ENCODE assay signal across 8 mouse cellular contexts in genomic region chr4:136104590-136105337, GRCm38 (mm10). TPM values are rescaled to one million over a fixed set of nuclear protein-coding genes. Genes with fewer than 3 reads are reported as not detected.
A peak's percentile ranks its signal among the peaks of the same experiment; 100 is the strongest.
DNase-seq lines count a peak whose midpoint lies in the region; ATAC-seq and TF ChIP-seq lines count a peak whose summit lies in the region.

No protein-coding gene starts in this region.

- H3K27ac ChIP-seq in lung, postnatal 0 days (ENCODE audit: low read length) = no peak overlapping the region

- no peaks in the 10 kb centered on the region for H3K9me3 ChIP-seq in lung, postnatal 0 days (ENCODE audit: low read length)

- peak; percentile 81 for ATAC-seq in lung, postnatal 0 days

- H3K9ac ChIP-seq in lung, postnatal 0 days (replicated peaks; ENCODE audit: low read depth) = no peak overlapping the region

- no peak for TF ChIP-seq EP300 in lung, postnatal 0 days (IDR thresholded peaks at IDR 0.05)

- no peaks in the 10 kb centered on the region for H3K36me3 ChIP-seq in lung, postnatal 0 days (ENCODE audit: insufficient read depth, low read length)

- no peak for TF ChIP-seq CTCF in lung, postnatal 0 days (IDR thresholded peaks at IDR 0.05)

- peak overlapping the region; percentile 22; the same call in 1 of the 2 replicates for H3K4me2 ChIP-seq in lung, postnatal 0 days (replicated peaks; ENCODE audit: low read depth, low read length)

- DNase-seq in gastrocnemius, postnatal 14 days = peak; percentile 36
- no peak for DNase-seq in gastrocnemius, postnatal 4 days (ENCODE audit: low spot score in 2 of 2)
- DNase-seq in cerebellum, adult 11-12 months = peak; percentile 23
- peak; percentile 48 for DNase-seq in heart, adult 8-10 months (ENCODE audit: low spot score)
- DNase-seq in kidney, adult 11 months = peak; percentile 71
- peak; percentile 56 for DNase-seq in lung, postnatal 0 days (ENCODE audit: low spot score)
- peak; percentile 24 for DNase-seq in yolk sac, embryonic 10.5 days (ENCODE audit: low spot score)
- no peak for DNase-seq in T-cell, adult 2 months (ENCODE audit: low spot score)

- no peak overlapping the region for H3K4me3 ChIP-seq in lung, postnatal 0 days (ENCODE audit: low read depth, low read length)

- no peaks in the 10 kb centered on the region for H3K4me1 ChIP-seq in lung, postnatal 0 days (ENCODE audit: insufficient read depth, low read depth, low read length)

- 18% methylated on average over 18 of the region's 18 CpGs for WGBS in lung, postnatal 0 days

- H3K27me3 ChIP-seq in lung, postnatal 0 days (replicated peaks; ENCODE audit: insufficient read depth, low read length) = no peaks in the 10 kb centered on the region

- intact Hi-C loops in gastrocnemius, postnatal 14 days (cut with DNase I; ENCODE audit: low total_unique reads) = no loop called here

RNA-seq across cellular contexts. Expression of gene Id3, which starts 38.5 kb away (rescaled TPM):
- 10 to 100 TPM; 28.4 to 28.7 TPM for total RNA-seq in gastrocnemius, postnatal 14 days (2021)
- total RNA-seq in gastrocnemius, postnatal 4 days (2021) = 10 to 100 TPM; 51.3 to 59.3 TPM
- total RNA-seq in heart, adult 8-10 months (2022) = 10 to 100 TPM; 41.4 to 71.3 (median 61.6) TPM
- 430 and 477 TPM in 2 replicates for polyA plus RNA-seq in lung, postnatal 0 days (2015; fragmentation: Nextera tagmentation; extraction: Ambion mirVana)

RNA-seq across cellular contexts. Expression of gene Rpl11, which starts 51.5 kb away (rescaled TPM):
- total RNA-seq in gastrocnemius, postnatal 14 days (2021) = 100 to 1,000 TPM; 298 to 342 TPM
- total RNA-seq in gastrocnemius, postnatal 4 days (2021) = 100 to 1,000 TPM; 466 to 495 TPM
- total RNA-seq in heart, adult 8-10 months (2022) = 100 to 1,000 TPM; 238 to 318 (median 274) TPM
- polyA plus RNA-seq in lung, postnatal 0 days (2015; fragmentation: Nextera tagmentation; extraction: Ambion mirVana) = 325 and 355 TPM in 2 replicates

Comparison
In these comparisons a context has a peak if more than half of its experiments do, and no peak if none do; other contexts are left out.
1. DNase-seq: peak in gastrocnemius, postnatal 14 days (single experiment), cerebellum, adult 11-12 months (single experiment), heart, adult 8-10 months (single experiment), kidney, adult 11 months (single experiment), lung, postnatal 0 days (single experiment) and yolk sac, embryonic 10.5 days (single experiment); none in gastrocnemius, postnatal 4 days (0 of 2) and T-cell, adult 2 months (single experiment).